Mouse (Mus musculus) limb, embryonic 14.5 days (tissue): Measurements from ENCODE around the gene Inpp5a. TPM values are rescaled to one million over a fixed set of nuclear protein-coding genes. Genes with fewer than 3 reads are reported as not detected.
A peak's percentile ranks its signal among the peaks of the same experiment; 100 is the strongest.

Source experiments
- ATAC-seq: fragments of 200-750 bp; cut with Nextera tagmentation; 2 replicates; pipeline ENCODE4 v1.8.0; 2017; ENCODE audit warnings: low read depth, moderate number of reproducible peaks, moderate TSS enrichment; ENCODE audit not compliant: low FRiP score
- DNase-seq: peaks from one replicate; pipeline ENCODE4 v3.0.0-alpha.2; 2015; ENCODE audit warnings: low spot score
- H3K27ac ChIP-seq: fragments of 300-500 bp; sonication (generic); replicated peaks from 2 replicates; pipeline ENCODE4 v1.5.1; 2014; ENCODE audit warnings: low read depth, mild to moderate bottlenecking, low read length, moderate library complexity, mixed read lengths
- H3K27me3 ChIP-seq: fragments of 300-500 bp; sonication (generic); 2 replicates; pipeline ENCODE4 v1.6.1; 2014; ENCODE audit warnings: low read length, mixed read lengths; ENCODE audit not compliant: control insufficient read depth, insufficient read depth
- H3K36me3 ChIP-seq: fragments of 300-500 bp; sonication (generic); 2 replicates; pipeline ENCODE4 v1.6.1; 2014; ENCODE audit warnings: mild to moderate bottlenecking, low read length, moderate library complexity, mixed read lengths; ENCODE audit not compliant: control insufficient read depth, insufficient read depth
- H3K4me1 ChIP-seq: fragments of 300-500 bp; sonication (generic); 2 replicates; pipeline ENCODE4 v1.6.1; 2014; ENCODE audit warnings: antibody characterized with exemption, low read length, mixed read lengths; ENCODE audit not compliant: control insufficient read depth, insufficient read depth
- H3K4me2 ChIP-seq: fragments of 300-500 bp; sonication (generic); replicated peaks from 2 replicates; pipeline ENCODE4 v1.6.1; 2014; ENCODE audit warnings: low read depth, mild to moderate bottlenecking, low read length, moderate library complexity; ENCODE audit not compliant: severe bottlenecking
- H3K4me3 ChIP-seq: fragments of 300-500 bp; sonication (generic); replicated peaks from 2 replicates; pipeline ENCODE4 v1.5.1; 2014; ENCODE audit warnings: low read length
- H3K9ac ChIP-seq: fragments of 300-500 bp; sonication (generic); 2 replicates; pipeline ENCODE4 v1.6.1; 2014; ENCODE audit warnings: mild to moderate bottlenecking, low read depth, low read length, moderate library complexity; ENCODE audit not compliant: severe bottlenecking
- H3K9me3 ChIP-seq: fragments of 300-500 bp; sonication (generic); 2 replicates; pipeline ENCODE4 v1.6.1; 2016; ENCODE audit warnings: low read length; ENCODE audit not compliant: control insufficient read depth
- POLR2A ChIP-seq: fragments of 200-500 bp; IDR thresholded peaks from 2 replicates; pipeline ENCODE4 v1.8.0; 2012; ENCODE audit warnings: inconsistent platforms, mild to moderate bottlenecking, moderate library complexity, borderline replicate concordance; ENCODE audit not compliant: insufficient read depth, insufficient read length; ENCODE audit errors: extremely low read depth
- WGBS: fragments of 180-500 bp; shearing (Covaris S2); extraction: QIAGEN DNeasy Blood & Tissue Kit; methylation state at CpG from one replicate; pipeline ENCODE4 v1.1.7; 2014; 5-methylcytosine and 5-hydroxymethylcytosine counted together
- polyA plus RNA-seq, 2 experiments: library from polyadenylated mRNA; depleted of rRNA in 1 of 2; stranded (reverse) in 1 of 2; unstranded in 1 of 2; fragments of >200 nt; fragmentation: Nextera tagmentation in 1 of 2; extraction: Ambion mirVana in 1 of 2; gene quantifications; 2 replicates each; pipeline versions ENCODE4 v1.2.1 to v1.2.3; 2012 to 2014

The Inpp5a gene
- polyA plus RNA-seq, 2 experiments, result 29.0 to 39.7 TPM

- ATAC-seq (no peak), DNase-seq (no peak)
- Histone ChIP-seq H3K27me3 (no peaks in the 10 kb centered on the region), H3K4me2 (no peak overlapping the region), H3K4me1 (peaks cover 23% of the 10 kb centered on the region), H3K27ac (no peak overlapping the region), H3K9ac (no peak overlapping the region), H3K36me3 (no peaks in the 10 kb centered on the region), H3K9me3 (no peaks in the 10 kb centered on the region), H3K4me3 (no peak overlapping the region)
- WGBS, result 84% methylated on average over 1 of the region's 1 CpGs
- TF ChIP-seq POLR2A, result no peak
These were observed 83.1 kb downstream of the Inpp5a start for GRCm38 (mm10) chr7:139472052-139472451.

GRCm38 (mm10) chr7:139472865-139473549 is 84.1 kb downstream of the Inpp5a start:
- DNase-seq (peak; percentile 83), ATAC-seq (peak; percentile 77)
- TF ChIP-seq POLR2A, result no peak
- no peaks in the 10 kb centered on the region for H3K36me3 ChIP-seq
- H3K27ac ChIP-seq, result no peak overlapping the region
- peaks cover 13% of the 10 kb centered on the region for H3K4me1 ChIP-seq
- WGBS, result 27% methylated on average over 7 of the region's 7 CpGs
- no peak overlapping the region for H3K4me2 ChIP-seq
- H3K9me3 ChIP-seq, result no peaks in the 10 kb centered on the region
- no peak overlapping the region for H3K9ac ChIP-seq
- H3K27me3 ChIP-seq, result no peaks in the 10 kb centered on the region
- H3K4me3 ChIP-seq, result no peak overlapping the region

DNA sequence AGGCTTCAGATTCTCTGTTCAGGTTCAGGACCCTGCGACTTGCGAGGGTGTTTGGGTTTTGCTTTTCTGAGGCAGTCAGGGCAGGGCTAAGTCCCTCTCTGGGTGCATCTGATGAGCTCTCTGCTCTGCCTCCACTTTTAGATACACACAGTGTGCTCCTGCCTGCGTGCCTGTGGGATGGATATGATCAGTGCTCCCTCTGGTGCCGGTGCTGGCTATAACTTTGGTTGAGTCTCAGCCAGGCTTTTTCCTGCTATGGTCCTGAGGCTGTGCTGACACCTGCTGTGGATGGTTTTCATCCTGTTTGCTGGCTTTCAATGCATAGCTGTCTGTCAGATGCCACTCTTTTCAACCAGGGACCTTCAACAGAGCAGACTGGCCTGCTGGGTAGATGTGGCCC is 87.0 kb downstream of the Inpp5a start:
- H3K36me3 ChIP-seq, result 0 out of 2 replicates have a peak, but pooled peaks cover 4% of the 10 kb centered on the region
- no peaks in the 10 kb centered on the region for H3K27me3 ChIP-seq
- no peaks in the 10 kb centered on the region for H3K9me3 ChIP-seq
- no peak overlapping the region for H3K9ac ChIP-seq
- DNase-seq (no peak), ATAC-seq (no peak)
- no peak overlapping the region for H3K4me2 ChIP-seq
- 54% methylated on average over 4 of the region's 4 CpGs for WGBS
- no peak for TF ChIP-seq POLR2A
- H3K4me1 ChIP-seq, result peaks cover 7% of the 10 kb centered on the region; the same call in 1 of the 2 replicates
- H3K4me3 ChIP-seq, result no peak overlapping the region
- H3K27ac ChIP-seq, result no peak overlapping the region

- Histone ChIP-seq H3K9me3 (no peaks in the 10 kb centered on the region), H3K4me2 (no peak overlapping the region), H3K4me3 (no peak overlapping the region), H3K36me3 (peaks cover 8% of the 10 kb centered on the region; the same call in 1 of the 2 replicates), H3K9ac (no peak overlapping the region), H3K4me1 (peaks cover 7% of the 10 kb centered on the region; the same call in 1 of the 2 replicates), H3K27ac (no peak overlapping the region), H3K27me3 (no peaks in the 10 kb centered on the region)
- no peak for DNase-seq
- TF ChIP-seq POLR2A, result no peak
- no peak for ATAC-seq
- 71% methylated on average over 2 of the region's 2 CpGs for WGBS
These were observed 87.8 kb downstream of the Inpp5a start for GRCm38 (mm10) chr7:139476700-139477099.

GRCm38 (mm10) chr7:139477748-139478147 is 88.8 kb downstream of the Inpp5a start:
- ATAC-seq (no peak), DNase-seq (no peak)
- Histone ChIP-seq H3K4me2 (no peak overlapping the region), H3K4me3 (no peak overlapping the region), H3K27me3 (no peaks in the 10 kb centered on the region), H3K4me1 (peaks cover 4% of the 10 kb centered on the region; the same call in 1 of the 2 replicates), H3K36me3 (peaks cover 15% of the 10 kb centered on the region), H3K9me3 (no peaks in the 10 kb centered on the region), H3K9ac (no peak overlapping the region), H3K27ac (no peak overlapping the region)
- TF ChIP-seq POLR2A, result no peak
- WGBS, result 86% methylated on average over 3 of the region's 3 CpGs
